Mouse (Mus musculus): ENCODE results near the gene Ralb.

GRCm38 (mm10) chr1:119476905-119477353 lies 27.7 kb downstream of the Ralb start:
- TF ChIP-seq POLR2A (IDR thresholded peaks at IDR 0.05; ENCODE audit: insufficient read depth, low read depth, low read length) (no peak), CTCF (IDR thresholded peaks at IDR 0.05; ENCODE audit: insufficient read depth, low read depth, low read length) (no peak)

Measured in olfactory bulb, adult 2 months (tissue).